Mouse (Mus musculus) activated CD4-positive, CD25-positive, alpha-beta regulatory T cell, adult 4 months (primary cell): Measurements from ENCODE around the gene Mptx1. TPM values are rescaled to one million over a fixed set of nuclear protein-coding genes. Genes with fewer than 3 reads are reported as not detected.
"Not testable (repeated sequence)": the region's sequence is repeated elsewhere in the genome, so short reads cannot be mapped to it uniquely, and the experiment has no call there.

Experiments used
- ATAC-seq: one replicate; pipeline ENCODE4 v1.8.0; 2017
- polyA plus RNA-seq, 2 experiments: library from polyadenylated mRNA; unstranded; fragments of 100-300 nt; shearing (Covaris generic); gene quantifications; one replicate each; pipeline ENCODE4 v1.2.1; 2017

The Mptx1 gene
- not detected for polyA plus RNA-seq

DNA sequence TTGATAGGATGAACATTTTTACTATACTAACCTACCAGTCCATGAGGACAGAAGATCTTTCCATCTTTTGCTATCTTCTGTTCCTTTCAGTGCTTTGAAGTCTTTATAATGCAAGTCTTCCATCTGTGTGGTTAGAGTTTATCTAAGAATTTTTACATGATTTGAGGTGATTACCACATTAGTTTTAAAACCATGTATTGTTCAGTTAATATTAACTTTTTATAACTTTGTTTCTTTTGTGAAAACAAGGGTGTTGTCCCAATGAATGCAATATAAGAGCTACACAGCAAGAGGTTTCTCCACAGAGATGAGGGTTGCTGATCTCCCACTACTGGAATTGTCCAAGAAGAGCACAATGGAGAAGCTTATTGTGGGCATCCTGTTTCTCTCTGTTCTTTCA lies at the start of gene Mptx1:
Gene Mptx1 (plus strand): TSS at position 301 of the 400 bp plus-strand sequence.
- no peak for ATAC-seq

DNA sequence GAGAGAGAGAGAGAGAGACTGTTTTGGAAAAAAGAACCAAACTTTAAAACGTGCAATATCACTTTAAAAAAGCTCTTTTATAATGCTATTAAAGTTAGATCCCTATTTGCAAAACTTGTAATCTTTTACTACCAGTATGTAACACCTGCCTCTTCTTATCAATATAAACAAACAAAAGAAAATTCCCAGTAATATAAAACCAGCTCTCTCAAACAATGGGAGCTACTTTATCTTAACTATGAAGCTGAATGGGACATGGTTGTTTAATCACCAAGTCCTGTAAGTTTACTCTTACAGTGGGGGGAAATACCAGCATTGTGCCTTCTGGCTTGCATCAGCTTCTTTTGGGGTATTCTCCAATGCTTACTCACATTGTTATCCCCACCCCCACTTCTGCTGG lies 27.2 kb upstream of the Mptx1 start:
- no peak for ATAC-seq

DNA sequence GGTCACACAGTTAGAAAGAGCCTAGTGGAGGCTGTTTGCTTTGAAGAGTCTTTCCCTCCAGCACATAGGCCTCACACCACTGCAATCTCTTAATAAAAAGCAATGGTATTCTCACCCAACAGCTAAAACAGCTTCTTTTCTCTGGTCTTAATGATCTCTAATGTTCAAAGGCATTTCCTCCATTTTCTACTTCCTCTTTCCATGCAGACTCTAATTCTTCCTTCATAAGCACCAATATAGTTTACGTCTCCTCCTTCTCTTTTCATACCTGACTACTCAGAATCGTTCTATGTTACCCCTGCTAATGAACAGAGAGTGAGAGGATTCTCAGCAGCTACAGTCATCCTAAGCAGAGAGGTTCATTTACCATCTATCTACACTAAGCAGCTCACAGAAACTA lies 13.0 kb upstream of the Mptx1 start:
- no peak for ATAC-seq

DNA sequence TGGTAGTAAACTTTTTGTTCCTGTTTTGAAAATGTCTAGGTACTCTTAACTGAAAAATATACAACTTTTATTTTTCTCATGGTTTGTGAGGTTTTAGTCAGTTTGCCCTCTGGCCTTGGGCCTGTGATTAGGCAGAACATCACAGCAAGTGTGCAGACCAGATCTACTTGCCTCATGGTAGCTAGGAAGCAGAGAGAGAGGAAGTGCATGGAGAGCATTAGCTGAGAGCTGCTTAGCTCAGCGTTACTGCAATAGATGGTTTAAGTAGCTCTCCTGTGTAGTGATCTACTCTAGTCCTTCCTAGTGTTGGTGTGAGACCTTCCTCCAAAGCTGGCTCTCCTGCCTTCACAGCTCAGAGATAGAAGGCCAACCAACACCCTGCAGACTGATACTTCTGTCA lies 23.3 kb downstream of the Mptx1 start:
- ATAC-seq = not testable (repeated sequence)

DNA sequence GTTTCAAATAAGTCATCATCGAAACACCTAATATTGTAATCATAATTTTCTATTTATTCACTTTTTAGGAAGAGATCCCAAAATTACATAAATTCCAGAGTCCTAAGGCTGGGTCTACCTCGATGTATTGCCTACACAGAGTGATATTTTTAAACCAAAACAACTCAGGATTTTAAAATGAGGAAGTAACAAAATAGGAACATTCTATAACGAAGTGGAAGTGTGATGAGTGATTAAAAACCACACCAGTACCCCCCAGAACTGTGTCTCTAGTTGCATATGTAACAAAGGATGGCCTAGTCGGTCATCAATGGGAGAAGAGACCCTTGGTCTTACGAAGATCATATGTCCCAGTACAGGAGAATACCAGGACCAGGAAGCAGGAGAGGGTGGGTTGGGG lies 24.3 kb downstream of the Mptx1 start:
- no peak for ATAC-seq

DNA sequence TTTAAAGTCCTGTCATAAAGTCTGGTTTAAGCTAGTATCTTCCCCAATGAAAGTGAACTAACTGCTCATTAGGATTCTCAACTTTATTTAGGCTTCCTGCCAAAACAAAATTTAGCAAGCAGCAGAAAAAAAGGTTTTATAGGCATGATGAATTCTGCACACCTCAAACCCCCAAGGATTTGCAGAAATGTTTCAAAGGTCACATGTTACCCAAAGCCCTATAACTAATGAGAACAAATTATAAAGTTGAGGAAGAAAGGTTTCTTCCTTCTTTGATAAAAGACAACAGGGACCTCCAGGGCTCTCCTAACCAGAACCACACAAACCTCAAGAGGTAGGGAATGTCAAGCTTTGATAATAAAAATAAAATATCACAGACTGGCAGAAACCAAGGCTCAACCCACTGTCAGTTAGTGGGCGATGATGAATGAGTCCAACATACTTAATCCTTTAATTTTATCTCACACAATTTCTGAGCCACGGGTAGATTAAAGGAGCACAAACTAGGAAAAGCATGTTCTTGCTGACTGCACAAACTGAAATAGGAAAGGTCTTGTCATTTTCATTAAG lies 34.6 kb downstream of the Mptx1 start, which contains the start of gene Olfr417:
Gene Olfr417 (plus strand): TSS at position 241 of the 570 bp plus-strand sequence.
- ATAC-seq = no peak

DNA sequence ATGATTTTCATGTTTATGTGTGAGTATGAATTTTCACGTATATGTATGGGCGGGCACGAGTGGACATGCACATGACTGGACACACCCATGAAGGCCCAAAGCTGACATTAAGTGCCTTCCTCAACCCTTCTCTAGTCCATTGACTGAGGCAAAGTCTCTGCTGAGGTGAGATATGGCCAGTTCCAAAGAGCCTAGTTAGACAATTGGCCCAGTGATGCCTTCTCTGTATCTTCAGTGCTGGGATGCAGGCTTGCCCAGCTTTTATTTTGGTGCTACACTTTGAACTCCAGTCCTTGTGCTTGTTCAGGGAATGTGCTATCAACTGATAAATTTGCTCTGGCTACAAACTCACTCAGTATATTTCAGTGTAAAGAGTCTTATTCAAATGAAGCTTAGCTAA lies 43.5 kb downstream of the Mptx1 start:
- ATAC-seq = no peak

Other genes starting within 250 kb of the Mptx1 start
- gene Olfr429, start 246.2 kb upstream of the Mptx1 start, polyA plus RNA-seq = not detected
- gene Olfr427, start 233.6 kb upstream of the Mptx1 start, polyA plus RNA-seq = not detected
- not detected for gene Olfr231, start 209.4 kb upstream of the Mptx1 start, polyA plus RNA-seq
- not detected for gene Olfr424, start 199.0 kb upstream of the Mptx1 start, polyA plus RNA-seq
- not detected for gene Olfr420, start 174.9 kb upstream of the Mptx1 start, polyA plus RNA-seq
- under 1 TPM in 1 of 2 experiments, not detected in 1; 0.19 TPM for gene Spta1, start 157.7 kb upstream of the Mptx1 start, polyA plus RNA-seq
- gene Olfr419, start 78.5 kb upstream of the Mptx1 start, polyA plus RNA-seq = not detected
- not detected for gene Olfr417, start 34.6 kb downstream of the Mptx1 start, polyA plus RNA-seq
- gene Olfr248, start 60.5 kb downstream of the Mptx1 start, polyA plus RNA-seq = not detected
- gene Olfr414, start 93.5 kb downstream of the Mptx1 start, polyA plus RNA-seq = not detected
- under 1 TPM in 1 of 2 experiments, not detected in 1; 0.13 TPM for gene Olfr220, start 111.6 kb downstream of the Mptx1 start, polyA plus RNA-seq
- gene Fmn2, start 171.3 kb downstream of the Mptx1 start, polyA plus RNA-seq = not detected